Mouse (Mus musculus) midbrain, embryonic 14.5 days (tissue): ENCODE data around the gene Hspa1a. TPM values are rescaled to one million over a fixed set of nuclear protein-coding genes. Genes with fewer than 3 reads are reported as not detected.
"Not testable (repeated sequence)": the region's sequence is repeated elsewhere in the genome, so short reads cannot be mapped to it uniquely, and the experiment has no call there.

Source experiments
- ATAC-seq: fragments of 200-750 bp; cut with Nextera tagmentation; 2 replicates; pipeline ENCODE4 v1.8.0; 2017; ENCODE audit warnings: moderate number of reproducible peaks, moderate library complexity; ENCODE audit not compliant: low FRiP score, low TSS enrichment
- DNase-seq: peaks from one replicate; pipeline ENCODE4 v3.0.0-alpha.2; 2015
- H3K27ac ChIP-seq: fragments of 300-500 bp; sonication (generic); replicated peaks from 2 replicates; pipeline ENCODE4 v1.5.1; 2014; ENCODE audit warnings: mild to moderate bottlenecking, low read depth, low read length, moderate library complexity
- H3K27me3 ChIP-seq: fragments of 300-500 bp; sonication (generic); 2 replicates; pipeline ENCODE4 v1.6.1; 2014; ENCODE audit warnings: low read length, control low read depth, mixed read lengths; ENCODE audit not compliant: control insufficient read depth, insufficient read depth
- H3K36me3 ChIP-seq: fragments of 300-500 bp; sonication (generic); 2 replicates; pipeline ENCODE4 v1.6.1; 2014; ENCODE audit warnings: low read length, control low read depth; ENCODE audit not compliant: control insufficient read depth, insufficient read depth
- H3K4me1 ChIP-seq: fragments of 300-500 bp; sonication (generic); 2 replicates; pipeline ENCODE4 v1.6.1; 2014; ENCODE audit warnings: mild to moderate bottlenecking, antibody characterized with exemption, low read length, control low read depth; ENCODE audit not compliant: control insufficient read depth, insufficient read depth
- H3K4me2 ChIP-seq: fragments of 300-500 bp; sonication (generic); 2 replicates; pipeline ENCODE4 v1.6.1; 2014; ENCODE audit warnings: mild to moderate bottlenecking, low read length, moderate library complexity
- H3K4me3 ChIP-seq: fragments of 300-500 bp; sonication (generic); replicated peaks from 2 replicates; pipeline ENCODE4 v1.5.1; 2014; ENCODE audit warnings: low read depth, low read length
- H3K9ac ChIP-seq: fragments of 300-500 bp; sonication (generic); replicated peaks from 2 replicates; pipeline ENCODE4 v1.6.1; 2014; ENCODE audit warnings: mild to moderate bottlenecking, low read length, moderate library complexity
- H3K9me3 ChIP-seq: fragments of 300-500 bp; sonication (generic); 2 replicates; pipeline ENCODE4 v1.6.1; 2016; ENCODE audit warnings: low read length, control low read depth, mixed read lengths; ENCODE audit not compliant: control insufficient read depth
- WGBS: fragments of 180-500 bp; shearing (Covaris S2); extraction: QIAGEN DNeasy Blood & Tissue Kit; methylation state at CpG from one replicate; pipeline ENCODE4 v1.1.7; 2014; 5-methylcytosine and 5-hydroxymethylcytosine counted together
- polyA plus RNA-seq: library from polyadenylated mRNA; unstranded; fragments of >200 nt; fragmentation: Nextera tagmentation; extraction: Ambion mirVana; gene quantifications from 2 replicates; pipeline ENCODE4 v1.2.1, GENCODE M21; 2014

The Hspa1a gene
- polyA plus RNA-seq, 1 experiment from 2014 or later, result 5.6 TPM

GRCm38 (mm10) chr17:34996411-34997141, 24.6 kb upstream of the Hspa1a start:
- WGBS, result 89% methylated on average over 12 of the region's 14 CpGs
- no peak overlapping the region for H3K4me2 ChIP-seq
- H3K4me3 ChIP-seq, result no peak overlapping the region
- H3K36me3 ChIP-seq, result no peaks in the 10 kb centered on the region
- no peak for ATAC-seq
- no peak for DNase-seq
- H3K27ac ChIP-seq, result no peak overlapping the region
- H3K9ac ChIP-seq, result no peak overlapping the region
- H3K4me1 ChIP-seq, result no peaks in the 10 kb centered on the region
- no peaks in the 10 kb centered on the region for H3K9me3 ChIP-seq
- no peaks in the 10 kb centered on the region for H3K27me3 ChIP-seq

DNA sequence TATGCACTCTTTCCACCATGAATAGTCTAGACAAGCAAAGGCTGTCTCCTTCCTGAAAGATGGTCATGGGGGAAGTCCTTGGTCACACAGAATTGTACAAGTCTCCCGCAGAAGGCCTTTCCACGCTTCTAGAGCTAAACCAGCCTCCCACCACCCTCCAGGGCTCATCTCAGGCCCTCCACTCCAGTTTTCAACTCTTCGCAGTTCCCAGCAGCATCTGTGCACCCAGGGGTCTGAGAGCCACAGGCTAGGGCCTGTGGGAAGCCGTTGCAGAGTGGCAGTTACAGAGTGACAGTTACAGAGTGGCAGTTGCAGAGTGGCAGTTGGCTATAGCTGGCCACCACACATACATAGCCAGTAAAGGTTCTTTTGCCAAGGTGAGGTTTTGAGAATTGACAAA, 24.0 kb upstream of the Hspa1a start:
- H3K9ac ChIP-seq, H3K4me2 ChIP-seq, H3K27me3 ChIP-seq, DNase-seq, H3K4me3 ChIP-seq, H3K36me3 ChIP-seq, ATAC-seq, H3K27ac ChIP-seq, H3K4me1 ChIP-seq, H3K9me3 ChIP-seq: not testable (repeated sequence)
- WGBS, result 96% methylated on average over 4 of the region's 4 CpGs

GRCm38 (mm10) chr17:34995192-34995591, 23.2 kb upstream of the Hspa1a start:
- H3K36me3 ChIP-seq, H3K4me3 ChIP-seq, H3K9me3 ChIP-seq, DNase-seq, H3K9ac ChIP-seq, H3K4me1 ChIP-seq, H3K27me3 ChIP-seq, H3K27ac ChIP-seq, H3K4me2 ChIP-seq, ATAC-seq: not testable (repeated sequence)
- WGBS, result 97% methylated on average over 4 of the region's 4 CpGs

- no peak overlapping the region for H3K9ac ChIP-seq
- H3K4me3 ChIP-seq, result no peak overlapping the region
- ATAC-seq (no peak), DNase-seq (no peak)
- H3K9me3 ChIP-seq, result no peaks in the 10 kb centered on the region
- no peak overlapping the region for H3K27ac ChIP-seq
- no peaks in the 10 kb centered on the region for H3K4me1 ChIP-seq
- no peaks in the 10 kb centered on the region for H3K27me3 ChIP-seq
- peaks cover 11% of the 10 kb centered on the region for H3K36me3 ChIP-seq
- no peak overlapping the region for H3K4me2 ChIP-seq
These were observed 22.8 kb upstream of the Hspa1a start for GRCm38 (mm10) chr17:34994751-34995150.

DNA sequence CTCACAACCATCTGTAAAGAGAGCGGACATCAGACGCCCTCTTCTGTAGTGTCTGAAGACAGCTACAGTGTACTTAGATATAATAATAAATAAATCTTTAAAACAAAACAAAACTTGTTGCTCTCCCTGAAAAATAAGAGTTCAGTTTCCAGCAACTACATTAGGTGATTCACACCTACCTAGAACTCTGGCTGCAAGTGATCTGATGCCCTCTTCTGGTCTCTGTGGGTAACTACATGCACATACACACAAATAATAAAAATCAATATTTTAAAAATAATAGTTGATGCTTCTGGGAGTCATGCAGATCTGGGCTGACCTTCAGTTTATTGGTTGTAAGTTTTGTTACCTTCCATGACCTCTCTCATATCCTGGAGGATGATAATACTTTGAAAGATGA, 12.3 kb upstream of the Hspa1a start:
- DNase-seq, result peak; percentile 73
- 78% methylated on average over 2 of the region's 2 CpGs for WGBS

DNA sequence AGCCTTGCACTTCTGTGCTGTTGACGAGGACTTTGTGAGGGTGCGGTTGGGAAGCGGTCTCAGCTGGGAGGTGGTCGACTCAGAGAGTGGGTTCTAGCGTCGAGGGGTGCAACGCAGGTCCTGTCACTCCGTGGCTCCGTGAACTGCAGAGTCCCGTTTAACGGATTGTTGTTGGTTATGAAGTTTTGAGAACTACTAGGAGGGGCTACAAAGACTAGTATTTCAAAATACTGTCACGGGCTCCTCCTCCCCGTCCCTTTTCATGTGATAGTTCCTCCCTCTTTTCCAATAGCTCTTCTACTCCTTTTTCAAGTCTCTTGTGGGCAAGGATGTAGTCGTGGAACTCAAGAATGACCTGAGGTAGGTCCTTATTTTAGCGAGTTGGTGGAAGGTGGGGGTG, 10.4 kb upstream of the Hspa1a start:
- Histone ChIP-seq H3K4me2 (peak overlapping the region; percentile 96), H3K4me1 (peaks cover 12% of the 10 kb centered on the region), H3K4me3 (peak overlapping the region; percentile 82), H3K9ac (peak overlapping the region; percentile 84), H3K27me3 (no peaks in the 10 kb centered on the region), H3K36me3 (peaks cover 15% of the 10 kb centered on the region), H3K27ac (peak overlapping the region; percentile 96), H3K9me3 (no peaks in the 10 kb centered on the region)
- DNase-seq (no peak), ATAC-seq (no peak)
- under 1% methylated on average over 15 of the region's 15 CpGs for WGBS

More for the DNA sequence above, 12.3 kb upstream of the Hspa1a start:
- Histone ChIP-seq H3K4me1 (peaks cover 12% of the 10 kb centered on the region), H3K36me3 (peaks cover 24% of the 10 kb centered on the region), H3K4me2 (no peak overlapping the region), H3K9me3 (no peaks in the 10 kb centered on the region), H3K27ac (no peak overlapping the region), H3K4me3 (no peak overlapping the region), H3K9ac (no peak overlapping the region), H3K27me3 (no peaks in the 10 kb centered on the region)
- no peak for ATAC-seq

DNA sequence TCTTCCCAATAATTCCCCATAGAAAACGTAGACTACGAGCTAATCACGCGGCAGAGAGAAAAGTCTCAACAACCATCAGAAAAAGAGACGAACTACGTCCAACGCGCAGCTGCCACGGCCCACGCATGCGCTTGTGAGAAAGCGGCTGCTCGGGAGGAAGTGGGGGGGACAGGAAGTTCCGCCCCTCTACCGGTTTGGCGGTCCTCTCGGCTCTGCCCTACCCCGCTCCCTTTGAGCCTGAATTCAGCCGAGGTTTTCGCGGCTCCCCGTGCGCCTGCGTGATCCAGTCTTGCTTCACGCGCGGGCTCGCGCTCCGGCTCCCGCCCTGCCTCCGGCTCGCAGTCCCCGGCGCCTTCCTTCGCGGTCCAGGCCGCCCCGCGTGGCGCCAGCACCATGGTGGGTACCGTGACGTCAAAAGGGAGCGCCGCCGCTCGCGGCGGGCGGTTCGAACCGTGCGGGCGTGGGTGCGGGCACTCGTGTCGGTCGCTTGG, 9.8 kb upstream of the Hspa1a start, which contains the start of gene Lsm2:
Gene Lsm2 (plus strand): TSS at position 173 of the 491 bp plus-strand sequence.
- no peaks in the 10 kb centered on the region for H3K9me3 ChIP-seq
- H3K27ac ChIP-seq, result peak within 1 kb of the TSS; percentile 96
- H3K36me3 ChIP-seq, result peaks cover 16% of the 10 kb centered on the region
- H3K4me2 ChIP-seq, result peak within 1 kb of the TSS; percentile 96
- peak; percentile 96 for DNase-seq
- peak within 1 kb of the TSS; percentile 84 for H3K9ac ChIP-seq
- peak within 1 kb of the TSS; percentile 82 for H3K4me3 ChIP-seq
- peaks cover 12% of the 10 kb centered on the region for H3K4me1 ChIP-seq
- no peaks in the 10 kb centered on the region for H3K27me3 ChIP-seq
- under 1% methylated on average over 58 of the region's 58 CpGs for WGBS
- ATAC-seq, result peak; percentile 96

DNA sequence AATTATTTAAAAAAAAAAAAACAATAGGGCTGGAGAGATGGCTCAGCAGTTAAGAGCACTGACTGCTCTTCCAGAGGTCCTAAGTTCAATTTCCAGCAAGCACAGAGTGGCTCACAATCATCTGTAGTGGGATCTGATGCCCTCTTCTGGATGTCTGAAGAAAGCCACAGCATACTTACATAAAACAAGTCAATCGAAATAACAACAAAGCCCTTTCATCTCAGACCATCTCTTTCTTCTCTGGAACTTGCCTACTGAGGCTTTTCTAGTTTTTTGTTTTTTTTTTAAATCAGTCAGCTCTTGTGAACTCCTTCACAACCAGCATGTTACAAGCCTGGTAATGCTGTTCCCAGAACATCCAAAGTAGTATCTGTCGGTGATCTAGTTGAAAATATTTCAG, 8.7 kb upstream of the Hspa1a start:
- Histone ChIP-seq H3K36me3 (peaks cover 8% of the 10 kb centered on the region), H3K27me3 (no peaks in the 10 kb centered on the region), H3K9ac (peak overlapping the region; percentile 84), H3K27ac (0 out of 2 replicates have a peak overlapping the region, but pooled peaks have one; percentile 27), H3K9me3 (no peaks in the 10 kb centered on the region), H3K4me2 (peak overlapping the region; percentile 96), H3K4me1 (peaks cover 12% of the 10 kb centered on the region), H3K4me3 (peak overlapping the region; percentile 82)
- 18% methylated on average over 2 of the region's 2 CpGs for WGBS
- peak; percentile 75 for DNase-seq
- ATAC-seq, result no peak

DNA sequence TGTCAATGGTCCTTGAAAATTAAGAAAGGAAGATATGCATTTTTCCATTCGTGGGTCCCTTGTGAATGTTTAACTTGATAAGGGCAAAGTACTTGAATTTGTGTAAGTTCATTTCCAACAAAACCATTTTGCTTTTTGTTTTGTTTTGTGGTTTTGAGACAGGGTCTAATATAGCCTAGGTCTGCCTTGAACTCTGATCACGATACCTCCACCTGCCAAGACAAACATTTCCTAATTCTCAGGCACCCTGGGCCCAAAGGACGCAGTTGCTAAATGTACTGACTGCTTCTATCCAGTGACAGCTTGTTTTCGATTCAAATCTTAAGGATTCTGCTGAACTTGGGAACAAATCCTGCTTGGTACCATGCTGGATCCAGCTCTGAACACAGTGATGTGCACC, 7.7 kb upstream of the Hspa1a start:
- WGBS, result 93% methylated on average over 4 of the region's 4 CpGs
- Histone ChIP-seq H3K4me1 (peaks cover 12% of the 10 kb centered on the region), H3K36me3 (0 out of 2 replicates have a peak, but pooled peaks cover 2% of the 10 kb centered on the region), H3K9me3 (no peaks in the 10 kb centered on the region), H3K4me2 (no peak overlapping the region), H3K27me3 (no peaks in the 10 kb centered on the region), H3K9ac (no peak overlapping the region), H3K4me3 (no peak overlapping the region), H3K27ac (no peak overlapping the region)
- DNase-seq, result no peak
- no peak for ATAC-seq
